Mouse (Mus musculus): ENCODE measurements around the gene Mst1. TPM values are rescaled to one million over a fixed set of nuclear protein-coding genes. Genes with fewer than 3 reads are reported as not detected.

Gene Mst1
- polyA plus RNA-seq (2012; rRNA removed): 17.8 and 19.6 TPM in 2 replicates

DNA sequence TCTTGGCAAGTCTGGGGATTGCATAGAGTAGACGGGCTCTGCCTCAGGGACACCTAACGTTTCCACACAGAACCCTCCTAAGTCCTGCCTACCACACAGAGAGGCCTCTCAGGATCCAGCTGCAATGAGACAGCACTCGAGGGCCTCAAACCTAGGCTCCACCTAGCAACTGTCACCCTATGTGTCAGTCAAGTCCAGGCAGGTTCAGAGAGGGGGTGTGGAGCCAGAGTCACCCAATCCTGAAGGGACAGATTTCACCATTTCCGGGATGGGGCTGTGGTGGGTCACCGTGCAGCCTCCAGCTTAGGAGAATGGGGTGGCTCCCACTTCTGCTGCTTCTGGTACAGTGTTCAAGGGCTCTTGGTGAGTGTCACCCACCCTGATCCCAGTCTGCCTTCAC lies at the start of gene Mst1:
Gene Mst1 (plus strand): TSS at position 269 of the 400 bp plus-strand sequence.

DNA sequence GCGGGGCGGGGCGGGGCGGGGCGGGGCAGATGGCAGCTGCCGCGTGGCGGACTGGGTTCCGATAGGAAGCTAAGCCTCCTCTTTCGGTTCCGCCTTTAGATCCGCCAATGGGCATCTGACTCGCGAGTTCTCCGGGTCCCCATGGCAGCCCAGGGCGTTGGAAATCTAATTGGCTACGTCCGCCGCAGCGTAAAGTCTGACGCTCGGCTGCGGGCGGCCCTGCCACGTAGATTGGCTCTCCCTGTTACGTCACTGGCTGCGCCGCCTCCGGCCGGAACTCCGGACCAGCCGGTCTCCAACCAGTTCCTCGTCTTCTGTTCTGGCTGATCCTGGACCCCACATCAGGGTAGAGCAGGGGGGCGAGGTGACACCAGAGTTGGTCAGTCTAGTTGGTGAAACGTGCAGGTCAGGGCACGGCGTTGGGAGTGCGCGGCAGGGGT lies 31.2 kb upstream of the Mst1 start, which contains the start of gene Gmppb:
Gene Gmppb (plus strand): TSS at position 227 of the 440 bp plus-strand sequence.

GRCm38 (mm10) chr9:108052885-108053664 lies 27.2 kb upstream of the Mst1 start, which contains the start of gene Amigo3:
Gene Amigo3, plus strand, starts transcription at chr9:108053159.

DNA sequence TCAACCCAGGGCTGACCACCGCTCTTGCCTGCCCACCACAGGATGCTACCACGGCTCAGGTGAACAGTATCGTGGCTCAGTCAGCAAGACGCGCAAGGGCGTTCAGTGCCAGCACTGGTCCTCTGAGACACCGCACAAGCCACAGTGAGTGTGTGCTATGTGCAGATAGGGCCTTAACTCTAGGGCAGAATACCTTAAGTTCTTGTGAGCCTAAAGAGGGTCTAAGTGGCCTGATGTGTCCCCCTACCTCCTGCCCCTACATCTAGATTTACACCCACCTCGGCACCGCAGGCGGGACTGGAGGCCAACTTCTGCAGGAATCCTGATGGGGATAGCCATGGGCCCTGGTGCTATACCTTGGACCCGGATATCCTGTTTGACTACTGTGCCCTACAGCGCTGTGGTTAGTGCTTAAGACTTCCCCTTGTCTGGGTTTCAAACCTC lies 2.8 kb downstream of the Mst1 start, which contains the start of gene Rnf123:
Gene Rnf123 (minus strand): TSS at position 359 of the 444 bp plus-strand sequence.

GRCm38 (mm10) chr9:108094184-108094941 lies 14.1 kb downstream of the Mst1 start, which contains the start of gene Apeh:
Gene Apeh, minus strand, starts transcription at chr9:108094606.

Other genes with a start within 250 kb of the Mst1 start
- 21.5 and 22.3 TPM in 2 replicates for gene Rbm6, start 207.2 kb upstream of the Mst1 start, polyA plus RNA-seq (2012; rRNA removed)
- 3.8 and 3.9 TPM in 2 replicates for gene Mon1a, start 192.3 kb upstream of the Mst1 start, polyA plus RNA-seq (2012; rRNA removed)
- gene Mst1r, start 173.6 kb upstream of the Mst1 start, polyA plus RNA-seq (2012; rRNA removed): 0.98 and 1.0 TPM in 2 replicates
- not detected in 2 replicates for gene Actl11, start 152.0 kb upstream of the Mst1 start, polyA plus RNA-seq (2012; rRNA removed)
- gene Camkv, start 144.8 kb upstream of the Mst1 start, polyA plus RNA-seq (2012; rRNA removed): 0.10 and 0.13 TPM in 2 replicates
- 6.3 and 8.5 TPM in 2 replicates for gene Traip, start 130.3 kb upstream of the Mst1 start, polyA plus RNA-seq (2012; rRNA removed)
- gene Uba7, start 104.9 kb upstream of the Mst1 start, polyA plus RNA-seq (2012; rRNA removed): 73.2 and 97.2 TPM in 2 replicates
- 0.65 and 0.71 TPM in 2 replicates for gene Gm20661, start 97.4 kb upstream of the Mst1 start, polyA plus RNA-seq (2012; rRNA removed)
- 27.4 and 29.9 TPM in 2 replicates for gene Inka1, start 94.6 kb upstream of the Mst1 start, polyA plus RNA-seq (2012; rRNA removed)
- gene Cdhr4, start 87.9 kb upstream of the Mst1 start, polyA plus RNA-seq (2012; rRNA removed): 2.4 and 3.3 TPM in 2 replicates
- 0.58 and 0.95 TPM in 2 replicates for gene Gm20662, start 84.1 kb upstream of the Mst1 start, polyA plus RNA-seq (2012; rRNA removed)
- 27.1 and 30.8 TPM in 2 replicates for gene Ip6k1, start 77.9 kb upstream of the Mst1 start, polyA plus RNA-seq (2012; rRNA removed)
- 8.2 and 9.5 TPM in 2 replicates for gene Gmppb, start 31.2 kb upstream of the Mst1 start, polyA plus RNA-seq (2012; rRNA removed)
- gene Amigo3, start 27.3 kb upstream of the Mst1 start, polyA plus RNA-seq (2012; rRNA removed): 0.42 and 0.55 TPM in 2 replicates
- 105 and 129 TPM in 2 replicates for gene Rnf123, start 2.9 kb downstream of the Mst1 start, polyA plus RNA-seq (2012; rRNA removed)
- gene Apeh, start 14.2 kb downstream of the Mst1 start, polyA plus RNA-seq (2012; rRNA removed): 116 and 139 TPM in 2 replicates
- gene Bsn, start 109.9 kb downstream of the Mst1 start, polyA plus RNA-seq (2012; rRNA removed): 0.86 and 0.89 TPM in 2 replicates
- 4.5 and 5.6 TPM in 2 replicates for gene Dag1, start 183.5 kb downstream of the Mst1 start, polyA plus RNA-seq (2012; rRNA removed)
- 2.7 and 3.1 TPM in 2 replicates for gene Nicn1, start 210.0 kb downstream of the Mst1 start, polyA plus RNA-seq (2012; rRNA removed)
- gene Amt, start 216.4 kb downstream of the Mst1 start, polyA plus RNA-seq (2012; rRNA removed): 6.6 and 7.8 TPM in 2 replicates
- gene Rhoa, start 225.7 kb downstream of the Mst1 start, polyA plus RNA-seq (2012; rRNA removed): 77.4 and 89.7 TPM in 2 replicates
- 8.4 and 10.7 TPM in 2 replicates for gene Tcta, start 225.7 kb downstream of the Mst1 start, polyA plus RNA-seq (2012; rRNA removed)

All from liver, embryonic 14 days (tissue).